Mouse (Mus musculus) testis, adult 2 months (tissue): ENCODE measurements at regions not wholly inside any gene's neighbourhood (a gene's known extent, or its start where the extent isn't known, plus 50 kb on each side); places are given as distances from the start of the nearest gene placed in this dataset.

ENCODE experiments used
- CTCF ChIP-seq: fragments of 200-500 bp; IDR thresholded peaks from 2 replicates; pipeline ENCODE4 v1.5.1; 2012; ENCODE audit warnings: low read depth, mild to moderate bottlenecking, inconsistent platforms, low read length, moderate library complexity; ENCODE audit not compliant: control insufficient read depth, insufficient read depth, insufficient replicate concordance
- POLR2A ChIP-seq: fragments of 200-500 bp; IDR thresholded peaks from 2 replicates; pipeline ENCODE4 v1.6.1; 2012; ENCODE audit warnings: low read depth, mild to moderate bottlenecking, inconsistent platforms, low read length, moderate library complexity; ENCODE audit not compliant: control insufficient read depth

DNA sequence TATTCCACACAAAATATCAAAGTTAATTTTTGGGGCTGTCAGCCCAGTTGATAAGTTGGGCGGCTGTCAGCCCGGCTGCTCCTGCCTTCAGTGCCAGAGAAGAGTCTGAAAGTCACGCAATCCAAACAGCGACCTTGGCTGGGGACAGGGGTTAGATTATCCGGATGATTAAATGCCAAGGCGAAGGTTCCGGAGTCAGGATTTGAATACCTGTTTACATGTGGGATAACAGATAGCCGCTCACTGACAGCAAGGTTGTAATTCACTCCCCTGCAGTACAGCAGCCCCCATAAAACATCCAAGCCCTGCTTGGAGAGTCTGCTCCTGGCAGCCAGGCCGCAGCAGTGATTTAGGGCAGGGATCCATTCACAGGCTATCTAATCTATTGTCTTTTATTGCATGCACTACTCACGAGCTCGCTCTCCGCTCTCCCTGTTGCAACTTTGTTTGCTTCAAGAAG, 388.3 kb downstream of the Gm45692 start:
- TF ChIP-seq POLR2A: no peak
- TF ChIP-seq CTCF: no peak
